Mouse (Mus musculus): ENCODE data around the gene Tdp1. TPM values are rescaled to one million over a fixed set of nuclear protein-coding genes. Genes with fewer than 3 reads are reported as not detected.

Gene Tdp1
- polyA plus RNA-seq, 1 experiment from 2014 or later = 36.9 TPM

Small RNAs within 50 kb of the gene (microRNA-seq; reads per million reads assigned to microRNA genes)
- gene Gm23291 (ENCODE audit: borderline number of aligned reads) = not detected

Other genes starting within 250 kb of the Tdp1 start
- gene Efcab11, start 78 bp upstream of the Tdp1 start, polyA plus RNA-seq (2014; fragmentation: Nextera tagmentation; extraction: Ambion mirVana) = 9.9 and 13.1 TPM in 2 replicates
- gene Kcnk13, start 80.0 kb downstream of the Tdp1 start, polyA plus RNA-seq (2014; fragmentation: Nextera tagmentation; extraction: Ambion mirVana) = 0.17 and 0.37 TPM in 2 replicates
- gene Psmc1, start 225.6 kb downstream of the Tdp1 start, polyA plus RNA-seq (2014; fragmentation: Nextera tagmentation; extraction: Ambion mirVana) = 243 and 280 TPM in 2 replicates

All from heart, embryonic 11.5 days (tissue).